Mouse (Mus musculus) heart, embryonic 13.5 days (tissue): ENCODE measurements around the gene Zbtb39. TPM values are rescaled to one million over a fixed set of nuclear protein-coding genes. Genes with fewer than 3 reads are reported as not detected.
"Not testable (repeated sequence)": the region's sequence is repeated elsewhere in the genome, so short reads cannot be mapped to it uniquely, and the experiment has no call there.

ENCODE experiments used
- ATAC-seq: fragments of 200-750 bp; cut with Nextera tagmentation; 2 replicates; pipeline ENCODE4 v1.8.0; 2017; ENCODE audit warnings: moderate TSS enrichment; ENCODE audit not compliant: insufficient number of reproducible peaks, low FRiP score, low TSS enrichment; ENCODE audit errors: extremely low read depth
- H3K27ac ChIP-seq: fragments of 300-500 bp; sonication (generic); replicated peaks from 2 replicates; pipeline ENCODE4 v1.5.1; 2015; ENCODE audit warnings: moderate library complexity, mild to moderate bottlenecking, inconsistent platforms
- H3K27me3 ChIP-seq: fragments of 300-500 bp; sonication (generic); replicated peaks from 2 replicates; pipeline ENCODE4 v1.6.1; 2015; ENCODE audit warnings: mild to moderate bottlenecking, inconsistent platforms
- H3K36me3 ChIP-seq: fragments of 300-500 bp; sonication (generic); 2 replicates; pipeline ENCODE4 v1.6.1; 2015; ENCODE audit warnings: mild to moderate bottlenecking, inconsistent platforms
- H3K4me1 ChIP-seq: fragments of 300-500 bp; sonication (generic); 2 replicates; pipeline ENCODE4 v1.6.1; 2015; ENCODE audit warnings: inconsistent platforms
- H3K4me2 ChIP-seq: fragments of 300-500 bp; sonication (generic); 2 replicates; pipeline ENCODE4 v1.6.1; 2015; ENCODE audit warnings: inconsistent platforms, mild to moderate bottlenecking, moderate library complexity
- H3K4me3 ChIP-seq: fragments of 300-500 bp; sonication (generic); 2 replicates; pipeline ENCODE4 v1.5.1; 2015; ENCODE audit warnings: moderate library complexity, mild to moderate bottlenecking, inconsistent platforms
- H3K9ac ChIP-seq: fragments of 300-500 bp; sonication (generic); 2 replicates; pipeline ENCODE4 v1.6.1; 2015; ENCODE audit warnings: inconsistent platforms, mild to moderate bottlenecking, moderate library complexity
- H3K9me3 ChIP-seq: fragments of 300-500 bp; sonication (generic); 2 replicates; pipeline ENCODE4 v1.6.1; 2016; ENCODE audit warnings: inconsistent platforms
- WGBS: fragments of 180-500 bp; shearing (Covaris S2); methylation state at CpG from one replicate; pipeline ENCODE4 v1.1.7; 2015; ENCODE audit warnings: mixed read lengths; 5-methylcytosine and 5-hydroxymethylcytosine counted together
- polyA plus RNA-seq: library from polyadenylated mRNA; unstranded; fragments of >200 nt; fragmentation: Nextera tagmentation; extraction: Ambion mirVana; gene quantifications from 2 replicates; pipeline ENCODE4 v1.2.1, GENCODE M21; 2015

Zbtb39 gene
- polyA plus RNA-seq, 1 experiment from 2014 or later = 2.0 TPM

- Histone ChIP-seq H3K4me3 (no peak overlapping the region), H3K27ac (peak overlapping the region; percentile 81), H3K9ac (no peak overlapping the region), H3K4me2 (no peak overlapping the region), H3K4me1 (peaks cover 32% of the 10 kb centered on the region), H3K9me3 (no peaks in the 10 kb centered on the region), H3K27me3 (no peaks in the 10 kb centered on the region), H3K36me3 (no peaks in the 10 kb centered on the region)
- ATAC-seq = no peak
- WGBS = 39% methylated on average over 3 of the region's 3 CpGs
Observed at GRCm38 (mm10) chr10:127755246-127755645, 15.9 kb downstream of the Zbtb39 start.

DNA sequence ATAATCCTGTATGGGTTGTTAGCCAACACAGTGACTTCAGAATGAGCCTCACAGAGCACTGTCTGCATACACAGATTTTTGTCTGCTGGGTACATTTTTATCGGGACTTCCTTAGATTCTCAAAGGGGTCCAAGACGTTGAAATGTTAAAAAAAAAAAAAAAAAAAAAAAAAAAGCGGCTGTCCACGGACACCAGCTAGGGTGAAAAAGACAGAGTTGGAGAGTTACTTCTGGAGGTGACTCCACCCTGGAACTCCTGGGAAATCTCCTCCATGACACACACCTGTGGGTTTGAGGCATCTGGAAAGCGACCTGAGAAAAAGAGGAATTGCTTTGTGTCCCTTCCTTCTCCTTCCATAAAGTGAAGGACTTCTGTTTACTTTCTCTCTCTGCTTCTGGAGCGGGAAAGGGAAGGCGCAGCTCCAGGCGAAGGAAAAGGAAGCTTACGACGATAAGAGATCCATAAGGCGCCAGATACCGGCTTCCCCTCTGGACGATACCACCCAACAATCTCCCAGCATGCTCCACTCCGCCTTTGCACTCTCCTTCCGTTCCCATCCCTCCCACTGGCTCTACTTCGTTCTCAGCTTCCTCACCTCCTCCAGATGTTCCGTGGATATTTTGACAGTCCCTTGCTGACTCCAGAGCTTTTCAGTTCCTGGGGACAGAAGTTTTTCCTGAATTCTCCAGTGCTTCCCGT, 16.6 kb downstream of the Zbtb39 start:
- WGBS = 20% methylated on average over 18 of the region's 18 CpGs

DNA sequence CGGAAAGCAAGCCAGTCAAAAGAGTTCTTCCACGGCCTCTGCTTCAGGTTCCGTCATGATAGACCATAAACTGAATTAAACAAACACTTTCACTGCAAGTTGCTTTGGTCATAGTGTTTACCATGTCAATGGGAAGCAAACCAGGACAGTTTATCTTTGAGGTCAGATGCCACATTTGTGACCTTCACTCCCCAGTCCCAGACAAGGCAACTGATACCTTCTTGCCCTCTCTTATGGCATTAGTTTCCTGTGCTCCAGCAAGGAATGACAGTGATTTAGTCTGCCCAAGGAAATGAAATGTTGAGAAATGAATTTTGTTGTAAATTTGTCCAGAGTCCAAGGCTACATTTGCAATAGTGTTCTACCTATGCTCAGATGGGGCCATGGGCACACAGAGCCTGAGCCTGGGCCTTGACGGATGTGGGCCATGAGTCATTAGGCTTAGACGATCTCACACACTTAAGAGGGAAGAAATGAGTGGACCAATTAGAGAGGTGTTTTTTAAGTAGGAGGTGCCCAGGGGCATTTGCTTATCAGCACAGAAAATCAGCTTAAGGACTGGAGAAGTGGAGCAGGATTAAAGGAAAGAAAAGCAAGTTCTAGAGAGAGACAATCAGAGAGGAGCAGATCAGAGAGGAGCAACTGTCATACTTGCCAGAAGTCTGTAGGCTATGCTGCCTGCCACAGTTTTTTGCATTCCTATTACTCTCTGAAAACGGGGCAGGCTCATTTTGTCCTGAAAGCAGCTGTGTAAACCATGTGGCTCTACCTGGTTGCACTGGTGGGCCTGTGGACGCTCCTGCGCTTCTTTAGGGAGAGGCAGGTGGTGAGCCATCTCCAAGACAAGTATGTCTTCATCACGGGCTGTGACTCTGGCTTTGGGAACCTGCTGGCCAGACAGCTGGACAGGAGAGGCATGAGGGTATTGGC, 20.1 kb downstream of the Zbtb39 start, which contains the start of the genes Rdh1 and Rdh16f1:
Gene Rdh1, plus strand, starts transcription at position 541 of the 930 bp plus-strand sequence.
Gene Rdh16f1, plus strand, starts transcription at position 607 of the 930 bp plus-strand sequence.
- Histone ChIP-seq H3K27ac (peak within 1 kb of the TSS; percentile 42), H3K9ac (no peak within 1 kb of the TSS), H3K4me3 (no peak within 1 kb of the TSS), H3K4me1 (peaks cover 27% of the 10 kb centered on the region), H3K9me3 (no peaks in the 10 kb centered on the region), H3K4me2 (no peak within 1 kb of the TSS), H3K27me3 (no peaks in the 10 kb centered on the region), H3K36me3 (no peaks in the 10 kb centered on the region)
- no peak for ATAC-seq
- 56% methylated on average over 9 of the region's 9 CpGs for WGBS

More for the DNA sequence above, 16.6 kb downstream of the Zbtb39 start:
- Histone ChIP-seq H3K9me3 (no peaks in the 10 kb centered on the region), H3K27me3 (no peaks in the 10 kb centered on the region), H3K36me3 (no peaks in the 10 kb centered on the region), H3K4me3 (peak overlapping the region; percentile 37), H3K9ac (peak overlapping the region; percentile 52), H3K27ac (peak overlapping the region; percentile 81), H3K4me2 (peak overlapping the region; percentile 66), H3K4me1 (peaks cover 32% of the 10 kb centered on the region)
- no peak for ATAC-seq

- H3K4me2 ChIP-seq, H3K27me3 ChIP-seq, H3K4me1 ChIP-seq, H3K4me3 ChIP-seq, H3K36me3 ChIP-seq, ATAC-seq, H3K9ac ChIP-seq, H3K9me3 ChIP-seq, H3K27ac ChIP-seq: not testable (repeated sequence)
- WGBS = 79% methylated on average over 10 of the region's 10 CpGs
Observed at GRCm38 (mm10) chr10:127762926-127763325, 23.6 kb downstream of the Zbtb39 start.

DNA sequence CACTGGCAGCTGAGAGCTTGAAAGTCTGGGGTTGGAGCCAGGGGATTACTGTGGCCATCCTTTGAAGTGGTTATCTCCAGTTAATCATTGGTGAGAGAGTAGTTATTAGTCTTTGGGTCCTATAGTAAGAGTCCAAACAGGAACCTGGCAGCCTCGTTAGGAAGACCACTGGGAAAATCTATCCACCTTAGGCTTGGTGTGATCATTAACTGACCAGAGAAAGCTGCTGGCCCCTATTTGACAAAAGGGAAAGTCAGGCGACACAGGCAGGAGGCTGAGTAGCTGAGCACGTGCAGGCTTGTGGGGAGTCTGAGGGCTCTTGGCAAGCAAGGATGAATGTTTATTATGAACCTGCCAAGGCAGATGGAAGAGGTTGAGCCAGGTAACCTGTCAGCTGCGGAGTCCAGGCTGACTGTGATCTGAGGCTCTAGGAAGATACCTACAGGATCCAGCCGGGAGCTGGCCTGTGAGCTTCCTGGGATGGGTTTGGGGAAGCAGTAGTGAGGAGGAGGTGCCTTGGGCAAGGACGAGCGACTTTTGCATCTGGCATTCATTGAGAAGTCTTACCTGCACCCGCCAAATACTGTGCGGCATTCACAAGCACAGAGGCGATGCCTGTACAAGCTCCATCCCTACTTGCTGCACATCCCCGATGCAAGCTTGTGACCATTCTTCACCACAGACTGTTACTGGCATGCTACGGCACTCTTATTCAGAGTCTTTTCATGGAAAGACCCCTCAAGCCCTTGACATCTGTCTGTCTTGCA, 24.8 kb downstream of the Zbtb39 start:
- Histone ChIP-seq H3K9ac (no peak overlapping the region), H3K9me3 (no peaks in the 10 kb centered on the region), H3K4me3 (no peak overlapping the region), H3K27me3 (no peaks in the 10 kb centered on the region), H3K4me2 (no peak overlapping the region), H3K27ac (no peak overlapping the region), H3K36me3 (no peaks in the 10 kb centered on the region), H3K4me1 (no peaks in the 10 kb centered on the region)
- no peak for ATAC-seq
- WGBS = 52% methylated on average over 12 of the region's 12 CpGs

- no peak overlapping the region for H3K4me3 ChIP-seq
- no peaks in the 10 kb centered on the region for H3K4me1 ChIP-seq
- H3K4me2 ChIP-seq = no peak overlapping the region
- H3K9me3 ChIP-seq = no peaks in the 10 kb centered on the region
- no peak for ATAC-seq
- WGBS = 68% methylated on average over 1 of the region's 1 CpGs
- H3K9ac ChIP-seq = no peak overlapping the region
- H3K36me3 ChIP-seq = no peaks in the 10 kb centered on the region
- no peaks in the 10 kb centered on the region for H3K27me3 ChIP-seq
- no peak overlapping the region for H3K27ac ChIP-seq
Observed at GRCm38 (mm10) chr10:127766564-127766963, 27.2 kb downstream of the Zbtb39 start.

- H3K9me3 ChIP-seq = no peaks in the 10 kb centered on the region
- H3K4me1 ChIP-seq = no peaks in the 10 kb centered on the region
- H3K4me3 ChIP-seq = no peak within 1 kb of the TSS
- no peak within 1 kb of the TSS for H3K27ac ChIP-seq
- no peak within 1 kb of the TSS for H3K9ac ChIP-seq
- H3K27me3 ChIP-seq = no peaks in the 10 kb centered on the region
- H3K36me3 ChIP-seq = no peaks in the 10 kb centered on the region
- WGBS = 68% methylated on average over 2 of the region's 2 CpGs
- no peak for ATAC-seq
- no peak within 1 kb of the TSS for H3K4me2 ChIP-seq
Observed at GRCm38 (mm10) chr10:127776011-127776410, 36.7 kb downstream of the Zbtb39 start, which contains the start of gene Rdh9. Rdh9 (plus strand) TSS chr10:127776386.

DNA sequence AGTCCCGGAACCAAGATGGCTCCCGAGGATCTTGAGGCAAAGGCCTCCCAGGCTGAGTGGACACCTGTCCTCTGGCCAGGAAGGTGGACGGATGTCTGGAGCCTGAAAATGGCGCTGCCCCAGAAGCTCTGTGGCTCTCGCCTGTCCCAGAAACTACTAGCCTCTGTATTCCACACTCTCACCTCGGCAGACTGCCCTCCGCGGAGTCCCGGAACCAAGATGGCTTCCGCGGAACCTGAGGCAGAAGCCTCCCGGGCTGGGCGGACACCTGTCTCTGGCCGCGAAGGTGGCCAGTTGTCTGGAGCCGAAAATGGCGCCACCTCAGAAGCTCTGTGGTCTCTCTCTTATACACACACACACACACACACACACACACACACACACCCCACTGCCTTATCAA, 43.0 kb downstream of the Zbtb39 start:
- not testable (repeated sequence) for H3K27ac ChIP-seq, H3K36me3 ChIP-seq, H3K4me3 ChIP-seq, ATAC-seq, H3K9ac ChIP-seq, H3K4me1 ChIP-seq, H3K27me3 ChIP-seq, H3K4me2 ChIP-seq, H3K9me3 ChIP-seq
- WGBS = 89% methylated on average over 17 of the region's 17 CpGs

DNA sequence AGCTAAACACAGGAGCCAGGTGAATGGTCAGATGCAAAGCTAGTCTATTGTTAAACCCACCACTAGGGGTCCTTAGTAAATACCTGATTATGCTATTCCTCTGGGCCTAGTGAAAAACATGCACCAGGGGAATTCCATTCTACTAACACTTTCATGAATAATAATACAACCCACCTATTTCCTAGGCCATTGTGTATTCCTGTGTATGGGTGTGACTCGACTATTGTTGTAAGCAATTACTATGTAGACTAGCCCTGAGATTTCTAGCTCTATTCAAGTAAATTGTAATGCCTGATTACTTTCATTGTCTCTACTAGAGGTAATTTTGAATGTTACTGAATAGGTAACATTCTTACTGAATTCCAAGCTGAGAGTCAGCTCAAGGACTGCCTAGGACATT, 46.1 kb downstream of the Zbtb39 start:
- not testable (repeated sequence) for H3K9me3 ChIP-seq, H3K4me1 ChIP-seq, H3K27ac ChIP-seq, H3K27me3 ChIP-seq, H3K4me2 ChIP-seq, H3K9ac ChIP-seq, H3K4me3 ChIP-seq, H3K36me3 ChIP-seq, ATAC-seq
- 82% methylated on average over 1 of the region's 1 CpGs for WGBS
